Mouse (Mus musculus) lung, postnatal 36 days (tissue): Measurements from ENCODE around the gene Rpp25.

ENCODE experiments used
- DNase-seq: peaks from one replicate; pipeline ENCODE4 v3.0.0; 2022; ENCODE audit warnings: mixed read lengths

Gene Rpp25

GRCm38 (mm10) chr9:57503622-57504380 is at the start of gene Rpp25:
Rpp25 (plus strand) TSS chr9:57504026.
- peak; percentile 56 for DNase-seq

- DNase-seq: no peak
Observed at GRCm38 (mm10) chr9:57459707-57460106, 44.1 kb upstream of the Rpp25 start.

DNA sequence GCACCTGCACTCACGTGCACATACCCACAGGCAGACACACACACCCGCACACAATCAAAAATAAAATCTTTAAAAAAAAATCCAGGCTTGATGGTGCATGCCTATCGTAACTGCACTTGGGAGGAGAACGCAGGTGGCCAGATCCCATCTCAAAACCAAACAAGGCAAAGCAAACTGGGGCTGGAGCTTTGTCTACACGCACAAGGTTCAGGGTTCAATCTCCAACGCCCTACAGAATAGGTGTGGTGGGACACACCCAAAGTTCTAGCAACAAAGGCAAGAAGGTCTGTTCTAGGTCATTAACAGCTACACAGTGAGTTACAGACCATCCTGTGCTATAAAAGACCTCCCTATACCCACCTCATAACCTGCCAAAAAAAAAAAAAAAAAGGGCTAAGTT is 41.0 kb upstream of the Rpp25 start:
- no peak for DNase-seq

DNA sequence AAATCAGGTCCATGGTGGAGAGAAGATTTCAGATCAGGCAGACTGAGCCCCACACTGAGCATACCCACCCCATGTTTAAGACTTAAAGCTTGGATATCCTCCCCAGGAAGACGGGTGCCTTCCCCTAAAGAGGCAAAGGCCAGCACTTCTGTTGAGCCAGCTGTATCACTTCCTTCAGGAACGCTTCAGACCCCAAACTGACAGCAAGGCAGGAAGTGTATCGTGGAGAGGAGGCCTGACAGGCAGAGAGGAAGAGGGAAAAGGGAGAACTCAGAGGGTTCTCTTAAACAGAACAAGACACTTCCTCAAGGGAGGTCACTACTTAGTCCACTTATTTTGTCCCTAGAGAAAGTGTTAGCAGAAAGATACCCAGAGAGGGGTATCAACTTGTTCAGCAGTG is 37.7 kb upstream of the Rpp25 start:
- DNase-seq: peak; percentile 4

- DNase-seq: peak; percentile 5
Observed at GRCm38 (mm10) chr9:57467271-57467771, 36.5 kb upstream of the Rpp25 start.

DNA sequence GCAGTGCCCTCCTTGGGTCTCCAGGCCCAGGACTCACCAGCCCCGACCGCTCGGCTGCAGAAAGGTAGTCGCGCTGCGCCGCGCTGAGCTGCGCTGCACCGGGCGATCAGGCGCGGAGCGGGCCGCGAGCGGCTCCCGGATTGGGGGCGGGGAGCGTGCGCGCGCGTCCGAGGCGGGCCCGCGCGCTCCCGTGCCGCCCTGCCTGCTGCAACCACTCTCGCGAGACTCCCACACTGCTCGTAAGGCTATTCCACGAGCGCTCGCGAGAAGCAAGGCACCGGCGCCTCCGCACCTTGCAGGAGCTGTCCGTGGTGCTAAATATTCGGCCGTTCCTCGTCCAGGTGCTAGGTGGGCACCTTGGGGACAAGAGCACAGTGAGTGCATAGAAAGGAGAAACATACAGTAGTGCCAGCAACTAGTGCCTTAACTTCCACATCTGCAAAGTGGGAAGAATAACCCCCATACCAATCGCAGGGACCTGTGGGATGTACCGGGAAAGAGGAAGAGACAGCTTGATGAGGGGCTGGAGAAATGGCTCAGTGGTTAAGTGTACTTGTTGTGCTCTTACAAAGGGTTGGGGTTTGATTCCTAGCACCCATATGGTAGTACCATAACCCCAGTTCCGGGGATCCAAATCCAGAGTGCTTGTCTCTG is 35.8 kb upstream of the Rpp25 start, which contains the start of gene Scamp5:
Gene Scamp5, minus strand, starts transcription at position 165 of the 654 bp plus-strand sequence.
- DNase-seq: peak; percentile 91

DNA sequence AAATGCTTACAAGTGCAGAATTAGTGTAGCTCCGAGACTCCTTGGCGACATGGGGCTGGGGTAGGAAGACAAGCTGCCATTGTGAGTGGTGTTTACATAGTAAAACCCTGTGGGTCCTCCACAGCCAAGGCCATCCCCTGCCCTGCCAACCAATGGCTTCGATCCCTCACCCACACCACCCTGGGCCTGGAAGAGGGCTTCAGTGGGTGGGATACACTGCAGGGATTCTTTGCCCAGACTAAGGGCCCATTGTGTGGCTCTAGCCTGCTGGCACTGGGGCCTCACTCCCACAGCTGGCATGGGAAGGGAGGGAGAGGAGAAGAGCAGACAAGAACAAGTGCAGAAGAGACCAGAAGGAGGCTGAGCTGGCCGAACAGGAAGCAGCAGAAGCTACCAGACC is 34.9 kb upstream of the Rpp25 start:
- DNase-seq: no peak

DNA sequence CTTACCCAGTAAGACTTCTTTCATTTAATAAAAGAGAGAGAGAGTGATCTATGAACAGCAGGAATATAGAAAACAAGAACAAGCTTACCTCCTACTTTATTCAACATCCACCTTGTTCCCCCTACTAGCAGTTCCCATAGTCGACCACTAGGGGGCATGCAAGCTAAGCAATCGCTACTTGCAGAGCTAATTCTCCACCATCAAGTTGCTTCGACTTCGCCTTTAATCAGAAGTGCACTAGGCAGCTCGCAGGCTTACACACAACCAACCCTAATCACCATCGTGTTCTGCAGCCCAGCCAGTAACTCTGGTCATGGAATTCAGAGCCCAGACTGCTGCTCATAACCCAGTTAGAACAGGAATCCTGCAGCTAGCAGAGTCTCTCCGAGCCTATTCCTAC is 18.1 kb upstream of the Rpp25 start:
- DNase-seq: peak; percentile 85

DNA sequence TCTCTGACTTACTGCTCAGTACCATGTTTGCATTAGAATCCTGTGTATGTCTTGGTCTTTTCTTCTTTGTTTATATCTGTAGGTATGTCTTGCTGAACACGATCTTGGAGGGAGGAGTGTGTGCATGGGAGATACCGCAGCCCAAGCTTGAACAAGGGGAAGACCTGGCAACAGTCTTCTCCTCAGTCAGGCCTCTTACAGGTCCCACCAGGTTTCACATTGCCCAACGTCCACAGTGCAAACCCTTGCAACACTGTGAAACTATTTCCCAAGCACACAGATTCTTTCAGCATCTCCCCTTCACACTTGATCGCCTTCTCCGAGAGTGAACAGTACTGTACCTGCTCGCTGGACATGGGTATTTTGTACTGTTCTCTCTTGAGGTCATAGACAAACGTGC is 16.0 kb upstream of the Rpp25 start:
- no peak for DNase-seq

GRCm38 (mm10) chr9:57493532-57493931 is 10.3 kb upstream of the Rpp25 start:
- DNase-seq: no peak

GRCm38 (mm10) chr9:57494970-57495369 is 8.9 kb upstream of the Rpp25 start:
- no peak for DNase-seq

DNA sequence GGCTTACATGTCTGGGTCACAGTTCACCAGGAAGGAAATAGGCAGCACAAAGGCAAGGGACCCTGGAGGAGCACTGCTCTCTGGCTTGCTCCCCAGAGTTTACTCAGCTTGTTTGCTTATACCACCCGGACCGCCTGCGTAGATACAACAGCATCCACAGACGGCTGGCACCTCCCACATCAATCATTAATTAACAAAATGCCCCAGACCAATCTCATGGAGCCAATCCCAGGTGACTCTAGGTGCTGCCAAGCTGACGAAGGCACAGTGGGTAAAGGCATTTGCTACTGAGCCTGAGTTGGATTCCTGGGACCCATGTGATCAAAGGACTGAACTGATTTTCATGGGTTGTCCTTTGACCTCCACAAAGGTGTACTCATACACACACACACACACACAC is 6.6 kb upstream of the Rpp25 start:
- no peak for DNase-seq

DNA sequence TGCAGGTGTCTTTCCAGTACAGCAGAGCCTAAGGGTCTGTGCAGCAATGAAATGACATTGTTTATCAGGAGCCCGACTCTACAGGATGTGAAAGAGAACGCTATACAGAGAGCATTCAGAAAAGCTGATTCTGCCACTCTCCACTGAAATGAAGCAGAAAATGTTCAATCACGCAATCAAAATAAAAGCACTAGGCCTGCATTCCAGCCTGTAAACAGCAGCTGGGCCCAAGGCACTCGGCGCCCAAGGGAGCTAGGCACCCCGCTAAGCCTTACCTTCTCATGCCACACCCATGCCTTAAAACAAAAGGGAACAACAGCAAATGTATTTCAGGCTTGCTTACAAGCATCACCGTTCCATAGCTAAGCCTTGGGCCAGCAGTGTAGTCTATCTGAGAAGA is 5.3 kb upstream of the Rpp25 start:
- DNase-seq: no peak

GRCm38 (mm10) chr9:57501452-57501851 is 2.4 kb upstream of the Rpp25 start:
- DNase-seq: no peak

GRCm38 (mm10) chr9:57501861-57502260 is 2.0 kb upstream of the Rpp25 start:
- no peak for DNase-seq

DNA sequence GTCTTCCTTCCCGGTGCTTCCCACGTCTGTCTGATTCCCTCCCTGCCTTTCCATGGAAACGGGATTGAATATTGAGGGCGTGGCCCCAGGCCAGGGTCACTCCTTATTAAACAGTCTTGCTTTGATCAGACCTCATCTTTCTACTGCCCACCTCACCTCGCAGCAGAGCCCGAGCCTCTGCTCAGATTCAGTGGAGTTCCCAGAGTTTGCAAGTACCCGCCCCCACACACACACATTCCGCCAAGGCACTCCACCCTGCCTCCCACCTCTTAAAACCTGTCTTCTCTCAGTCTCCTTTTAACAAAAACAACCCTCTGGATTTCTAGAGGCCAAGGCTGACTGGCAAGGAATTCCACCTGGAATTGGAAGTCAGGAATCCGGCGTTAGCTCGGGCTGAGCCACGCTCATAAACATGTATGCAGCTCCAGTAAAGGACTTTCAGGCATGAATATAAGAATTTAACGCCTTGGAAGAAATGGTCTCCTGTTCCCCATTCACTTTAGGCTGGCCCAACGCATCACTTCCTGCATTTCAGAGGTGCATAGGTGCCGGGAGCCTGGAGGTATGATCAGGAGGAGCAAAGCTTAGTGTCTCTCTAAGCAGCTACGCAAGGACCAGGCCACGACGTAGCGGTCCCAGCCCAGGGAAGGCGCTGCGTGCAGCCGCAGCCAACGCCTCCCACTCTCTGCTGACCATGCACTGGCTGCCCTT is 760 bp upstream of the Rpp25 start:
- no peak for DNase-seq

DNA sequence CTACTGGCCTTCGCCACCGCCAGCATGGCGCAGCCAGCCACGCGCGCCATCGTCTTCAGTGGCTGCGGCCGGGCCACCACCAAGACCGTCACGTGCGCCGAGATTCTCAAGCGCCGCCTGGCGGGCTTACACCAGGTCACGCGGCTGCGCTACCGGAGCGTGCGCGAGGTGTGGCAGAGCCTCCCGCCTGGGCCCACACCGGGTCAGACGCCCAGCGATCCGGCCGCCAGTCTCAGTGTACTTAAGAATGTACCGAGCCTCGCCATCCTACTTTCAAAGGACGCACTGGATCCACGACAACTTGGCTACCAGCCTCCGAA is 515 bp downstream of the Rpp25 start:
- peak; percentile 58 for DNase-seq

GRCm38 (mm10) chr9:57504891-57505290 is 1.1 kb downstream of the Rpp25 start:
- DNase-seq: no peak

- no peak for DNase-seq
Observed at GRCm38 (mm10) chr9:57505700-57506099, 1.9 kb downstream of the Rpp25 start.

- no peak for DNase-seq
Observed at GRCm38 (mm10) chr9:57510577-57510976, 6.8 kb downstream of the Rpp25 start.

GRCm38 (mm10) chr9:57517113-57517512 is 13.3 kb downstream of the Rpp25 start:
- DNase-seq: peak; percentile 75

DNA sequence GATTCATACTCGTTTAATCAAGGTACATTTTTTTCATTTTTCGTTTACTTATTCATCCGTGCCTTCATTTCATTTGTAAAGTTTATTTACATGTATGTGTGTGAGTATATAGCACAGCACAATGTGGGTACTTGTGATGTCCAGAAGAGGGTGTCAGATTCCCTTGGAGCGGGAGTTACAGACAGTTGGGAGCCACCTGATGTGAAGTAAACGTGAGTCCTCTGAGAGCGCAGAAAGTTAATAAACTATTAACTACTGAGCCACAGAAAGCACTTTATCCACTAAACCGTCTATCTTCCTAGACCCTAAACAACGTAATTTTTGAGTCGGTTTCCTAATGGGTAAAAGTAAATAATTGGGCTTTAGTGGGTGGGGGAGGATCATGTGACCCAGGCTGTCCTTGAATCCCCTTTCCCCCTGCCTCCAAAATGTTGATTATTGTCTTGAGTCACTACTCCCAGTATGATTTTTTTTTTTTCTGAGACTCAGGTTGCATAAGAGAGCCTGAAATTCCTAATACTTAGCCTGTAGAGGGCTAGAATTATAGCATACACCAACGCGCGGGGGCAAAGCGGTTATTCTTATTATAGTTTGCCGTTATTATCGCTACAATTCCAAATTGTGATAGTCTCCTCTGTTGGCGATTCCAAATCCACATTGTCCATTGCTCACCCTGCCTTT is 16.7 kb downstream of the Rpp25 start:
- no peak for DNase-seq
